Mouse (Mus musculus) brain, adult 2 months (tissue): ENCODE data around the gene Mettl1.

Experiments used
- DNase-seq: peaks from one replicate; pipeline ENCODE4 v3.0.0; 2011; ENCODE audit warnings: low read depth, low spot score

The Mettl1 gene

DNA sequence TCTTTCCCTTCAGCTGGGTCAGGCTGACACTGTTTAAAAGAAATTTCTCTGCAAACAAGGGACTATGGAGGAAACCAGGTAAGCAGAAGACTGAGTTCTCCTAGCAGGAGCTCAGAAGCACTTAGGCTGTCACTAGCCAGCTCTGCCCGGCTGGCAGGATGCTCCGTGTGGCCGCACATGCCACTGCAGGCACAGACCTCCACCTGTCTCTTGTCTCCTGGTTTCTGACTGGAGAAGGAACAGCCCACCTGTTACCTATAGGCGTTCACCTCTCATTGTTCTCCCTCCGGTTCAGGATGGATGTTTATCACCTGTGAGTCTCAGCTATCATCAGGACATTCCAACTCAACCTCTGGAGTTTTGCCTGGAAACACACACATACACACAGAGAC lies 42.7 kb downstream of the Mettl1 start:
- no peak for DNase-seq

DNA sequence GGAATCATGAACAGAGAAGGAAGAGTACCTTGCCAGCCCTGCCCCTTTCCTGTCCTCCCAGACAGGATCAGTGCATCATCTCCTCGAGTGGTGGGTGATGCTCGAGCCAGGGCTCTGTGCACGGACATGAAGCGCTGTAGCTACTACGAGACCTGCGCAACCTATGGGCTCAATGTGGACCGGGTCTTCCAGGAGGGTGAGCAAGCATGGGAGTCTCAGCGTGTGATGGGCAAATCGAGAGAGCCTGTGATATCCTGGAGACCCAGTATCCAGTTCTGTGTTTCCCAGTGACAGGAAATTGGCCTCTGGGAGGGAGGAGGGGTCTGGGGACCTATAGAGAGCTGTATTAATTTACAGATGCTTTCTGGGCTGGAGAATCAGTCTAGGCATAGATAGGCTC lies 43.8 kb downstream of the Mettl1 start:
- DNase-seq: no peak

DNA sequence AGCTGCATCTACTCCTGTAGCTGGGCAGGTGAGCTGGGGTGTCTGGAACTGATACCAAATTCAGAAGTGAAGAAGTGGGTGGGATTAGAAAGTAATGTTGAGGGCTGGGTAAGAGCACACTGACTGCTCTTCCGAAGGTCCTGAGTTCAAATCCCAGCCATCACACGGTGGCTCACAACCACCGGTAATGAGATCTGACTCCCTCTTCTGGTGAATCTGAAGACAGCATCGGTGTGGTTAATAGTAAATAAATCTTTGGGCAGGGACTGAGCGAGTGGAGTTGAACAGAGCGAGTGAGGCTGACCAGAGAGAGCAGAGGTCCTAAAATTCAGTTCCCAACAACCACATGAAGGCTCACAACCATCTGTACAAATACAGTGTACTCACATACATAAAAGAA lies 44.4 kb downstream of the Mettl1 start:
- no peak for DNase-seq

DNA sequence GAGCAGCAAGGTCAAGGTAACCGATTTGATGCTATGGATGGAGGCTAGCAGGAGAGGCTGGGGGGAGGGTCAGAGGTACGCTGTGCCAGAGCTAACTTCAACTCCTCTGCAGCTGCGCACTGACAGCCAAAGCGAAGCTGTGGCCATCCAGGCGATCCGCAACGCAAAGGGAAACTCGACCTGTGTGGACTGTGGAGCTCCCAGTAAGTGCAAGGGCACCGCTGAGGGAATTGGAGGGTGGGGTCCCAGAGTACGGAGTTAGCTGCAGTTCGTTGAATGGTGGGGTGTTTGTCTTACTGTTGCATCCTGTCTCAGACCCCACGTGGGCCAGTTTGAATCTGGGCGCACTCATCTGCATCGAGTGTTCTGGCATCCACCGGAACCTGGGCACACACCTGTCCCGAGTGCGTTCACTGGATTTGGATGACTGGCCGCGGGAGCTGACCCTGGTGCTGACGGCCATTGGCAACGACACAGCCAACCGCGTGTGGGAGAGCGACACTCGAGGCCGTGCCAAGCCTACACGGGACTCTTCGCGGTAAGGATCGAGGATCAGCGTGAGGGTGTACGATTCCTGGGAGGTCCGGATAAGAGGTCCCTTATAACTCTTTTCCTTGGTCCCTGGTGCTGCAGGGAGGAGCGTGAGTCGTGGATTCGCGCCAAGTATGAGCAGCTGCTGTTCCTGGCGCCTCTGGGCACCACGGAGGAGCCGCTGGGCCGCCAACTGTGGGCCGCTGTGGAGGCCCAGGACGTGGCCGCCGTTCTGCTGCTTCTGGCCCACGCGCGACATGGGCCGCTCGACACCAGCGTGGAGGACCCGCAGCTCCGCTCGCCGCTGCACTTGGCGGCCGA lies 49.6 kb downstream of the Mettl1 start:
- peak; percentile 76 for DNase-seq

DNA sequence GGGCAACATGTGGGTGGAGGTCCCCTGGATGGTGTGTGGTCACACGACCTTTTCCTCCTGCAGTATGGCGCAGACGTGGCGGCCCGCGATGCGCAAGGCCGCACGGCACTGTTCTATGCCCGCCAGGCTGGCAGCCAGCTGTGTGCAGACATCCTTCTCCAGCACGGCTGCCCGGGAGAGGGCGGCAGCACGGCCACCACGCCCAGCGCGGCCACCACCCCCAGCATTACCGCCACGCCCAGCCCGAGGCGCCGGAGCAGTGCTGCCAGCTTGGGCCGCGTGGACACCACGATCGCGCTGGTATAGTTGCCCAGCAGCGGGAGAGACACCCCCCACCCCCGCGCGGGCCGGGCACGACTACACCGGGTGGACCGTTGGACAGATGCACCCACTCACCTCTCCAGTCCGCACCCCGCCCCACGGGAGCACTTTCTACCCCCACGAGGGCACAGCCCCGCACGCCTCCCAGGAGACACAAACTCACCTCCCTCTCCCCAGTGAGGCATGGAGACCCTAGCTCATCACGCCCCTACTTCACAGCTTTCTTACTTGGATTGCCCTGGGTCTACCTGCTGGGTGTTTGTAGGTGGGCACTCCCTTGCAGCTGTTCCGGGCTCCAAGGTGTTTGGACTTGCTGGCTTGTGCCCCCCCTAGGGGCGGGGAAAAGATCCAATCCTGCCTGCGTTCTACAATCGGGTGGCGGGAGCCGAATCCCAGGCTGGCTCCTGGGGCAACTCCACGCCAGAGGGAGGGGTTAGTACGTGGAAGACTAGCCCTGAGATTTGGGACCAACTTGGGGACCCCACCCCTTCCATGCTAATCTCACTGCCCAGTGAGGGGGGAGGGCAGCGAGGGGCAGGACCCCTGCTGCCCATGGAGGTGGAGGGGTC lies 50.5 kb downstream of the Mettl1 start:
- DNase-seq: peak; percentile 63

DNA sequence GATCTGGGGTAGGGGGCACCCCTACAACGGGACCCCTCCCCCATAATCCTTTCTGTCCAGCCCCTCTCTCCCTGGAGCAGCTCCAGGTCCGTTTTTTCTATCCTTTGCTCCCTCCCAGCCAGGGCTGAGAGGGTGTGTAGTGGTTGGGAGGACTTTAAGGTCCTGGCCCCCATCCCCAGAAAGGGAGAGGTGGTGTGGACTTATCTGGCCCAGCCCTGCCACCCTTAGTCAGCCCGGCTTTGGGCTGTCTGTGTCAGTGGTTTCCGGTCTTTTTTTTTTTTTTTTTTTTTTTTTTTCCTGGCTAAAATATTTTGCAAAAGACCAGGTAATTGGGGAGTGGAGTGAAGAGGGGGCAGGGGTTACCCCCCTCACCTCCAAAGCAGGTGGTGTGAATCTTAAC lies 51.5 kb downstream of the Mettl1 start:
- no peak for DNase-seq

DNA sequence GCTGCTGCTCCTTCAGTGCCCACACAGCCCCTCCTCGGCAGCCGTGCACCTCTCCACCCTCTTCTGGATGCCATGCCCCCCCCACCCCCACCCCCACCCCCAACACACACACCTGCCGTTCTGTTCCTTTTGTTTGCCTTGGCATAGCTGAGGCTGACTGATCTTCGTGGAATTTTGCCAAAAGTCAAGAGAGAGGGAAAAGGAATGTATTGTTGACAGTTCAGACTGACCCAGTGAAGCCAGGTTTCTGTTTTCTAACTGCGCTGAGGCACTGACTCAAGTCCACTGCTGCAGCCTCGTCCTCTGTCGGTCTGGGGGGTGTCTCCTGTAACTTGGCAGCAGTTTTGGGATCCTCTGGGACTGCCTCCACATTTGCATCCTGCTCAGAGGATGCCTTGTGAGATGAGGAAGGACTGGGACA lies 53.2 kb downstream of the Mettl1 start:
- peak; percentile 80 for DNase-seq
